Mouse (Mus musculus) C2C12 (cell line): ENCODE measurements around the gene Fam243. TPM values are rescaled to one million over a fixed set of nuclear protein-coding genes. Genes with fewer than 3 reads are reported as not detected.

Experiments used
- H3K27me3 ChIP-seq: one replicate; pipeline ENCODE4 v1.6.1; 2011; ENCODE audit not compliant: control insufficient read depth, insufficient read depth, insufficient read length
- H3K36me3 ChIP-seq: one replicate; pipeline ENCODE4 v1.6.1; 2011; ENCODE audit not compliant: control insufficient read depth, insufficient read depth
- H3K4me3 ChIP-seq: one replicate; pipeline ENCODE4 v1.5.1; 2011; ENCODE audit warnings: mild to moderate bottlenecking, control low read depth; ENCODE audit not compliant: poor library complexity, insufficient read depth, severe bottlenecking
- H3K79me2 ChIP-seq: one replicate; pipeline ENCODE4 v1.6.1; 2011; ENCODE audit not compliant: control insufficient read depth, insufficient read depth
- H3K79me3 ChIP-seq: one replicate; pipeline ENCODE4 v1.6.1; 2011; ENCODE audit warnings: low read depth, control low read depth
- H3ac ChIP-seq: one replicate; pipeline ENCODE3; 2011; ENCODE audit warnings: low read depth; ENCODE audit not compliant: control insufficient read depth, insufficient read length
- CEBPB ChIP-seq: IDR thresholded peaks from one replicate; pipeline ENCODE4 v1.6.1; 2011; ENCODE audit warnings: low read depth, mild to moderate bottlenecking, control low read depth, moderate library complexity
- CTCF ChIP-seq: IDR thresholded peaks from one replicate; pipeline ENCODE4 v1.5.1; 2011; ENCODE audit not compliant: control insufficient read depth, insufficient read depth, insufficient read length
- FOSL1 ChIP-seq: IDR thresholded peaks from one replicate; pipeline ENCODE4 v1.8.0; 2011; ENCODE audit warnings: mild to moderate bottlenecking, low read length; ENCODE audit not compliant: poor library complexity, insufficient read depth, severe bottlenecking
- MAX ChIP-seq: IDR thresholded peaks from one replicate; pipeline ENCODE4 v1.6.1; 2011; ENCODE audit warnings: mild to moderate bottlenecking, control low read depth
- MYOD1 ChIP-seq: IDR thresholded peaks from one replicate; pipeline ENCODE4 v1.6.1; 2011; ENCODE audit warnings: low read depth; ENCODE audit not compliant: control insufficient read depth, insufficient read length
- MYOG ChIP-seq: IDR thresholded peaks from one replicate; pipeline ENCODE4 v1.6.1; 2011; ENCODE audit not compliant: control insufficient read depth, insufficient read length; ENCODE audit errors: extremely low read depth
- USF1 ChIP-seq: IDR thresholded peaks from one replicate; pipeline ENCODE4 v1.6.1; 2011; ENCODE audit warnings: low read depth, mild to moderate bottlenecking, control low read depth, moderate library complexity
- polyA plus RNA-seq: library from polyadenylated mRNA; unstranded; fragments of >200 nt; fragmentation: generic; extraction: Trizol; gene quantifications from one replicate; pipeline ENCODE4 v1.2.1, GENCODE M21; 2012; ENCODE audit warnings: missing spikeins

Gene Fam243
- polyA plus RNA-seq, 1 experiment, result not detected

- Histone ChIP-seq H3K36me3 (peaks cover 15% of the 10 kb centered on the region), H3ac (no peak overlapping the region), H3K27me3 (no peaks in the 10 kb centered on the region), H3K79me3 (no peaks in the 10 kb centered on the region), H3K4me3 (no peak overlapping the region), H3K79me2 (peaks cover 10% of the 10 kb centered on the region)
- TF ChIP-seq MYOG (no peak), CTCF (no peak), MAX (no peak), FOSL1 (no peak), CEBPB (no peak), MYOD1 (no peak), USF1 (no peak)
Measured at GRCm38 (mm10) chr16:92305519-92305918, 15.7 kb downstream of the Fam243 start.

DNA sequence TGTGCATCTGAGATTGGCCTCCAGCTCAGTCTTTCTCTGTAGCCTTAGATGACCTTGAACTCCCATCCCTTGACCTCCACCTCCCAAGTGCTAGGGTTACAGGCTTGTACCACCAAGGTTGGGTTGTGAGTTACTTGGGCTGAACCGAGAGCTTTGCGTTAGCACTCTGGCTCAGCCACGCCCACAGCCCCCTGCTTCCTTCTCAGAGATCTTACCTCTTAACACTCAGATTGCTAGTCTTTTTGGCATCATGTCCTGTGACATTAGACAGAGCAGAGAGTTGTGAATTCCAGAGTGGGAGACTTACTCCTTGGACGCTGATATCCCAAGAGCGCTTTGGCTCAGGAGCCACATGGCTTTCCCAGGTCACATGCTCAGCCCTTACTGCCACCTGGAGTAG, 18.7 kb downstream of the Fam243 start:
- H3ac ChIP-seq, result no peak overlapping the region

DNA sequence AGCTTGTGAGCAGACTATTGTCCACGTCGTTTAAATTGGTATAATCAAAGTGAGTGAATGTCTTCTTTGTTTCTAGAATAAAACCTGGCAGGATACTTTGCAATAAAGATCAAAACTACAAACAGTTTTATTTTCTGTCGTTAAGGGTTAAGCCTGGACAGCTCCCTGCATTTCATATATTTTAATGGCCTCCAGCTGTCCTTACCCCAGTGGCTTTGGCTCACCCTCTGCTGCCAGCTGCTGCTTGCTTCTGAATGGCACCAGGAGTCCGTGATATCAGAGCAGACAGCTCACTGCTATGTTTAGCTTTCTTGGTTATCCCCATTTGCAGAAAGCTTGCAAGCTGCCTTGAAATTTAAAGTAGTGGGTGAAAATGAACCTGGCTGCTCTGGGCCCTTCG, 19.3 kb downstream of the Fam243 start:
- H3K79me2 ChIP-seq, result peaks cover 10% of the 10 kb centered on the region
- no peaks in the 10 kb centered on the region for H3K27me3 ChIP-seq
- TF ChIP-seq CEBPB (no peak), FOSL1 (no peak), MYOD1 (peak; percentile 17)
- H3K4me3 ChIP-seq, result peak overlapping the region; percentile 65
- peaks cover 12% of the 10 kb centered on the region for H3K36me3 ChIP-seq
- H3K79me3 ChIP-seq, result no peaks in the 10 kb centered on the region
- H3ac ChIP-seq, result peak overlapping the region; percentile 72

More for the DNA sequence above, 18.7 kb downstream of the Fam243 start:
- Histone ChIP-seq H3K27me3 (no peaks in the 10 kb centered on the region), H3K79me2 (peaks cover 10% of the 10 kb centered on the region), H3K4me3 (no peak overlapping the region), H3K79me3 (no peaks in the 10 kb centered on the region), H3K36me3 (peaks cover 15% of the 10 kb centered on the region)
- TF ChIP-seq MAX (no peak), MYOG (no peak), FOSL1 (no peak), CEBPB (no peak), USF1 (no peak), MYOD1 (no peak), CTCF (no peak)

GRCm38 (mm10) chr16:92301412-92301806, 19.8 kb downstream of the Fam243 start:
- Histone ChIP-seq H3K79me3 (no peaks in the 10 kb centered on the region), H3K36me3 (peaks cover 7% of the 10 kb centered on the region), H3K79me2 (peaks cover 10% of the 10 kb centered on the region), H3K27me3 (peaks cover 5% of the 10 kb centered on the region), H3K4me3 (peak overlapping the region; percentile 65), H3ac (peak overlapping the region; percentile 72)
- TF ChIP-seq MYOD1, result no peak
- TF ChIP-seq USF1, result no peak
- no peak for TF ChIP-seq CEBPB
- no peak for TF ChIP-seq MYOG
- no peak for TF ChIP-seq FOSL1
- no peak for TF ChIP-seq MAX
- no peak for TF ChIP-seq CTCF

DNA sequence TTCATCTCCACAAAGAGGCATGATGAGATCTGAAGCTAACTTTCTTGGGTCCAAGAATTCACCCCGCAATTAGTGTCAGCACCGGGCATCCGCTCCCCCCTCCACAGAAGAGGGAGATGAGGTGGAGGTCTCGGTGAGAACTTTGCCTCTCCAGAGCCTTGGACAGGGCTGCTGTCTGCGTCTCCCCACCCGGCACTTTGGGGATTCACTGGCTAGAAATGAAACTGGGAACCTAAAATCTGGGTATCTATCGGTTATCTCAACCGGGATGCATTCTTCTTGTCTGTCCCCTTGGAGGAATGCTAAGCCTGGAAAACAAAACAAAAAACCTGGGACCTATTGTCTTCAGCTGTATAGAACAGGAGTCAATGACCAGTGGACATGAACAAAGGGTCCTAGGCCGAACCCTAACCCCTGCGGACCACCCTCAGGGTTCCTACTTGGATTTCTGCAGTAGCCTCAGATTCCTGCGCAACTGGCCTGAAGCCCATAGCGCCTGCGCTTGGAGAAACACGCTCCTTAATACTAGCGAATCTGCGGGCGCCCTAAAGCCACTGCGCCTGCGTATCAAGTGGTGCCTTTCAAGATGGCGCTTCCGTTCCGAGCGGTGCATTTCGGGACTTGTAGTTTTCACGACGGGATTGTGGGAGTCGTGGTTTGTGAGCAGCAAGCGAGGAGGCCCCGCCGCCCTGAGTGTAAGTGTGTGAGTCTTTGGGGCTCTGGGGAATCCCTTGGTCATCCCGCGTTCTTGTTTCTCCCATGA, 20.4 kb downstream of the Fam243 start, which contains the start of gene Smim11:
TSS of gene Smim11 (plus strand) at position 638 of the 763 bp plus-strand sequence.
- H3K27me3 ChIP-seq, result peaks cover 8% of the 10 kb centered on the region
- H3K79me2 ChIP-seq, result peaks cover 10% of the 10 kb centered on the region
- peak within 1 kb of the TSS; percentile 65 for H3K4me3 ChIP-seq
- H3ac ChIP-seq, result peak within 1 kb of the TSS; percentile 72
- peaks cover 4% of the 10 kb centered on the region for H3K36me3 ChIP-seq
- no peak for TF ChIP-seq MYOD1
- no peak for TF ChIP-seq MYOG
- no peak for TF ChIP-seq CTCF
- no peak for TF ChIP-seq CEBPB
- TF ChIP-seq MAX, result no peak
- no peak for TF ChIP-seq USF1
- no peak for TF ChIP-seq FOSL1
- no peaks in the 10 kb centered on the region for H3K79me3 ChIP-seq

GRCm38 (mm10) chr16:92295328-92295727, 25.9 kb downstream of the Fam243 start:
- Histone ChIP-seq H3K79me2 (no peaks in the 10 kb centered on the region), H3ac (no peak overlapping the region), H3K27me3 (peaks cover 45% of the 10 kb centered on the region), H3K79me3 (no peaks in the 10 kb centered on the region), H3K36me3 (no peaks in the 10 kb centered on the region), H3K4me3 (no peak overlapping the region)
- TF ChIP-seq FOSL1 (no peak), CEBPB (no peak), MAX (no peak), MYOD1 (no peak), CTCF (no peak), USF1 (no peak), MYOG (no peak)
